18 mouse cellular contexts compared by ENCODE assay signal in genomic region chr2:44310095-44310748, GRCm38 (mm10).
DNase-seq lines count a peak whose midpoint lies in the region; ATAC-seq lines count a peak whose summit lies in the region.
"Had no signal": no experiment of that assay in that cellular context is flagged by ENCODE, and none has a peak within 500 bp of the region (broad histone marks: within the 10 kb centered on the region; RNA-seq: fewer than 3 reads in every experiment).

No protein-coding gene starts in this region.

- H3K4me1 ChIP-seq in limb, embryonic 13.5 days = peaks cover 18% of the 10 kb centered on the region
- peaks cover 19% of the 10 kb centered on the region for H3K4me1 ChIP-seq in limb, embryonic 10.5 days
- H3K4me1 ChIP-seq in neural tube, embryonic 11.5 days (ENCODE audit: control insufficient read depth, insufficient read depth, low read length) = no peaks in the 10 kb centered on the region; the same call in 1 of the 2 replicates
- peaks cover 1% of the 10 kb centered on the region; the same call in 1 of the 2 replicates for H3K4me1 ChIP-seq in hindbrain, embryonic 16.5 days (ENCODE audit: control insufficient read depth, insufficient read depth, low read depth, low read length)

- H3K36me3 ChIP-seq in limb, embryonic 13.5 days = no peaks in the 10 kb centered on the region
- no peaks in the 10 kb centered on the region for H3K36me3 ChIP-seq in limb, embryonic 10.5 days
- H3K36me3 ChIP-seq in neural tube, embryonic 11.5 days (ENCODE audit: control insufficient read depth, insufficient read depth, low read length) = no peaks in the 10 kb centered on the region
- H3K36me3 ChIP-seq in hindbrain, embryonic 16.5 days (ENCODE audit: control insufficient read depth, insufficient read depth, low read length) = no peaks in the 10 kb centered on the region
- H3K36me3 ChIP-seq: heart, embryonic 12.5 days; liver, embryonic 13.5 days had no signal

- no peak for DNase-seq in limb, embryonic 10.5 days (ENCODE audit: low spot score)
- DNase-seq in neural tube, embryonic 11.5 days (ENCODE audit: low spot score) = no peak
- no peak for DNase-seq in neural tube, embryonic 10.5 days (ENCODE audit: extremely low spot score, low spot score)
- DNase-seq in retina, postnatal 1 day = peak; percentile 64
- no peak for DNase-seq in gastrocnemius, postnatal 10 days
- no peak for DNase-seq in embryo, embryonic 10.5 days (ENCODE audit: low spot score)
- DNase-seq: adrenal gland, postnatal 10 days; B cell, adult 2 months; cerebellum, adult 9-11 months; gastrocnemius, postnatal 36 days; kidney, adult 2 months; kidney, postnatal 4 days; liver, embryonic 13.5 days; thymus, adult 18-20 months had no signal

- no peak overlapping the region for H3K27ac ChIP-seq in limb, embryonic 13.5 days
- no peak overlapping the region for H3K27ac ChIP-seq in limb, embryonic 10.5 days
- H3K27ac ChIP-seq in neural tube, embryonic 11.5 days (ENCODE audit: low read depth, low read length) = no peak overlapping the region
- H3K27ac ChIP-seq in hindbrain, embryonic 16.5 days (ENCODE audit: low read depth, low read length) = no peak overlapping the region
- H3K27ac ChIP-seq: liver, embryonic 13.5 days had no signal

- H3K27me3 ChIP-seq in limb, embryonic 13.5 days = no peaks in the 10 kb centered on the region
- no peaks in the 10 kb centered on the region for H3K27me3 ChIP-seq in limb, embryonic 10.5 days (ENCODE audit: low read depth, poor library complexity, severe bottlenecking)
- no peaks in the 10 kb centered on the region for H3K27me3 ChIP-seq in neural tube, embryonic 11.5 days (ENCODE audit: control insufficient read depth, insufficient read depth, low read length)
- no peaks in the 10 kb centered on the region for H3K27me3 ChIP-seq in hindbrain, embryonic 16.5 days (replicated peaks; ENCODE audit: control insufficient read depth, insufficient read depth, low read length)
- H3K27me3 ChIP-seq: heart, embryonic 12.5 days; liver, embryonic 13.5 days; megakaryocyte, embryonic 14.5 days had no signal

- WGBS in limb, embryonic 13.5 days = 71% methylated on average over 11 of the region's 11 CpGs
- 75% methylated on average over 11 of the region's 11 CpGs for WGBS in limb, embryonic 10.5 days
- 85% methylated on average over 11 of the region's 11 CpGs for WGBS in neural tube, embryonic 11.5 days
- WGBS in hindbrain, embryonic 16.5 days = 70% methylated on average over 11 of the region's 11 CpGs

- peak overlapping the region; percentile 32 for H3K4me2 ChIP-seq in limb, embryonic 13.5 days (replicated peaks)
- no peak overlapping the region for H3K4me2 ChIP-seq in neural tube, embryonic 11.5 days (ENCODE audit: low read depth)
- H3K4me2 ChIP-seq in hindbrain, embryonic 16.5 days (ENCODE audit: low read length) = no peak overlapping the region
- H3K4me2 ChIP-seq: liver, embryonic 13.5 days had no signal

- H3K4me3 ChIP-seq in limb, embryonic 13.5 days = no peak overlapping the region
- no peak overlapping the region for H3K4me3 ChIP-seq in limb, embryonic 10.5 days
- no peak overlapping the region for H3K4me3 ChIP-seq in neural tube, embryonic 11.5 days (ENCODE audit: low read depth, low read length)
- no peak overlapping the region for H3K4me3 ChIP-seq in hindbrain, embryonic 16.5 days (ENCODE audit: low read length)
- H3K4me3 ChIP-seq: liver, embryonic 13.5 days; megakaryocyte, embryonic 14.5 days had no signal

- ATAC-seq in limb, embryonic 13.5 days (ENCODE audit: low FRiP score, low read depth) = no peak
- 0 out of 2 replicates have a peak, but pooled peaks have one; percentile 52 for ATAC-seq in neural tube, embryonic 11.5 days (ENCODE audit: insufficient read depth, low FRiP score, low TSS enrichment)
- peak; percentile 81 for ATAC-seq in hindbrain, embryonic 16.5 days

- H3K9me3 ChIP-seq in limb, embryonic 13.5 days = no peaks in the 10 kb centered on the region
- H3K9me3 ChIP-seq in limb, embryonic 10.5 days (replicated peaks) = no peaks in the 10 kb centered on the region
- H3K9me3 ChIP-seq in neural tube, embryonic 11.5 days (ENCODE audit: control insufficient read depth, low read length) = no peaks in the 10 kb centered on the region
- H3K9me3 ChIP-seq in hindbrain, embryonic 16.5 days (ENCODE audit: control insufficient read depth, low read length) = no peaks in the 10 kb centered on the region
- H3K9me3 ChIP-seq: heart, embryonic 12.5 days; liver, embryonic 13.5 days; megakaryocyte, embryonic 14.5 days had no signal

- H3K9ac ChIP-seq in limb, embryonic 13.5 days = no peak overlapping the region
- no peak overlapping the region for H3K9ac ChIP-seq in neural tube, embryonic 11.5 days (ENCODE audit: low read length)
- H3K9ac ChIP-seq in hindbrain, embryonic 16.5 days (ENCODE audit: low read depth, low read length) = no peak overlapping the region
- H3K9ac ChIP-seq: heart, embryonic 12.5 days; liver, embryonic 13.5 days had no signal
